Mouse (Mus musculus) forebrain, embryonic 16.5 days (tissue): ENCODE measurements at regions not wholly inside any gene's neighbourhood (a gene's known extent, or its start where the extent isn't known, plus 50 kb on each side); places are given as distances from the start of the nearest gene placed in this dataset.
"Not testable (repeated sequence)": the region's sequence is repeated elsewhere in the genome, so short reads cannot be mapped to it uniquely, and the experiment has no call there.

Experiments used
- ATAC-seq: fragments of 200-750 bp; cut with Nextera tagmentation; 2 replicates; pipeline ENCODE4 v1.8.0; 2017; ENCODE audit warnings: mild to moderate bottlenecking, moderate library complexity
- H3K27ac ChIP-seq: fragments of 300-500 bp; sonication (generic); 2 replicates; pipeline ENCODE4 v1.5.1; 2014; ENCODE audit warnings: low read length, control low read depth
- H3K27me3 ChIP-seq: fragments of 300-500 bp; sonication (generic); replicated peaks from 2 replicates; pipeline ENCODE4 v1.6.1; 2014; ENCODE audit warnings: low read length; ENCODE audit not compliant: control insufficient read depth, insufficient read depth
- H3K36me3 ChIP-seq: fragments of 300-500 bp; sonication (generic); 2 replicates; pipeline ENCODE4 v1.6.1; 2014; ENCODE audit not compliant: control insufficient read depth, insufficient read depth
- H3K4me1 ChIP-seq: fragments of 300-500 bp; sonication (generic); replicated peaks from 2 replicates; pipeline ENCODE4 v1.6.1; 2014; ENCODE audit warnings: low read length; ENCODE audit not compliant: control insufficient read depth, insufficient read depth
- H3K4me2 ChIP-seq: fragments of 300-500 bp; sonication (generic); 2 replicates; pipeline ENCODE4 v1.6.1; 2014; ENCODE audit warnings: mild to moderate bottlenecking, low read length, control low read depth
- H3K4me3 ChIP-seq: fragments of 300-500 bp; sonication (generic); replicated peaks from 2 replicates; pipeline ENCODE4 v1.5.1; 2014; ENCODE audit warnings: mild to moderate bottlenecking, low read length, control low read depth
- H3K9ac ChIP-seq: fragments of 300-500 bp; sonication (generic); replicated peaks from 2 replicates; pipeline ENCODE4 v1.6.1; 2014; ENCODE audit warnings: low read depth, low read length, control low read depth
- H3K9me3 ChIP-seq: fragments of 300-500 bp; sonication (generic); 2 replicates; pipeline ENCODE4 v1.6.1; 2016; ENCODE audit warnings: low read length; ENCODE audit not compliant: control insufficient read depth
- WGBS: fragments of 180-500 bp; shearing (Covaris S2); extraction: QIAGEN DNeasy Blood & Tissue Kit; methylation state at CpG from one replicate; pipeline ENCODE4 v1.1.7; 2014; 5-methylcytosine and 5-hydroxymethylcytosine counted together

DNA sequence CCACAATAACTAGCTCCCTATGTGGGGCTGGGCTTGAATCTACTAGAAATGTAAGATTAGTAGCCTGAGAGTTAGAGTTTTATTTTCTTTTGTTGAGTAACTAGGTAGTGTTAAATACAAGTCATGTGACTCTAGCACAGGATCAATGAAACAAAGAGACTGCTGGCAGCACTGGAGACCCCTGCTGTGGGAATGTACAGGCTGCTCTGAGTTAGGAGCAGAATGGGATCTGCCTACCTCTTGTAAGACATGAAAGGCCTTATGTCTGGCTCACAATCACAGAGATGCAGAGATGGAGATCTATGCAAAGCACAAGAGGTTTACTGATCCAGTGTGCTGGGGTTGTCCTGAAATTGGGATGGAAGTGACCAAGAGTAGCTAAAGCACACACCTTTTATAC lies 193.9 kb upstream of the Kcnmb2 start:
- H3K4me2 ChIP-seq, H3K27ac ChIP-seq, H3K36me3 ChIP-seq, H3K4me3 ChIP-seq, H3K27me3 ChIP-seq, H3K9ac ChIP-seq, H3K4me1 ChIP-seq, ATAC-seq, H3K9me3 ChIP-seq: not testable (repeated sequence)

DNA sequence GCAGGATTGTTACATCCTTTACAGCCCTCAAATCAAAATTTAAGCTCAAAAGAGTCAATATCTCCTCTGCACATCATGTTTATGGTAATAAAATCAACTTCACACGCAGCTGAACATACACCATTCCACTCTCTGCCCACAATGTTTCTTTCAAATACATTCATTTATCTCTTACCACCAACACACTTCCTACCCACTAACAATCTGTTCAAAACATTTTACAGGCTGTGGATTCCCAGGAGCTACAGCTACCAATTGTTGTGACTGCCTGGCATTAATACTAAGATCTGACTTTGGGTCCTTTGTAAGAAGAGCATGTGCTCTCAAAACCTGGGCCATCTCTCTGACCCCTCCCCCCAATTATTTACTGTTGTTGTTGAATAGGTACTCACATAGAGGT lies 161.0 kb upstream of the Kcnmb2 start:
- Histone ChIP-seq H3K9me3 (no peaks in the 10 kb centered on the region), H3K4me3 (no peak overlapping the region), H3K36me3 (no peaks in the 10 kb centered on the region), H3K4me2 (no peak overlapping the region), H3K4me1 (no peaks in the 10 kb centered on the region), H3K27me3 (no peaks in the 10 kb centered on the region), H3K27ac (no peak overlapping the region), H3K9ac (no peak overlapping the region)
- 78% methylated on average over 1 of the region's 1 CpGs for WGBS
- ATAC-seq, result no peak

- Histone ChIP-seq H3K4me3 (no peak overlapping the region), H3K27ac (no peak overlapping the region), H3K4me2 (no peak overlapping the region), H3K9me3 (no peaks in the 10 kb centered on the region; the same call in 1 of the 2 replicates), H3K36me3 (no peaks in the 10 kb centered on the region), H3K4me1 (no peaks in the 10 kb centered on the region), H3K9ac (no peak overlapping the region), H3K27me3 (no peaks in the 10 kb centered on the region)
- WGBS, result 86% methylated on average over 4 of the region's 4 CpGs
- ATAC-seq, result no peak
Observed at GRCm38 (mm10) chr3:31755881-31756280, 146.4 kb upstream of the Kcnmb2 start.

DNA sequence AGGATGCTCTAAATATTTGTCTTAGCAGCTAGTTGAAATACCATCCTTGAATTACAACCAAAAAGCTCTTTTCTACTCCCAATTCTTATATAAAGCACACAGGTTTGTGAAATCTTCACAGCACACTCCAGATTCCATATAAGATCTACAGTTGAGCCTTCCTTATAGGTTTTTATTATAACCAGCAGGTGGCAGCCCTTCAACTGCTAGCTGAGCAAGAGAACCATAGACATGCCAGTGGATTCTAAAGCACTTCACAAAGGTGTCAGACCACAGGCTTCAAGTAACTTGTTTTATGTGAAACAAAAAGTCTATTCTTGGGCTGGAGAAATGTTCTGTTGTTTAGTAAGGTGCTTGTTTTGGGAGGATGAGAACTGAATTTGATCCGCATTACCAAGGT lies 133.1 kb upstream of the Kcnmb2 start:
- Histone ChIP-seq H3K9me3 (no peaks in the 10 kb centered on the region), H3K36me3 (no peaks in the 10 kb centered on the region), H3K27ac (no peak overlapping the region), H3K9ac (no peak overlapping the region), H3K4me3 (no peak overlapping the region), H3K4me2 (no peak overlapping the region), H3K4me1 (no peaks in the 10 kb centered on the region), H3K27me3 (no peaks in the 10 kb centered on the region)
- WGBS, result 91% methylated on average over 1 of the region's 1 CpGs
- peak; percentile 63; the same call in 1 of the 2 replicates for ATAC-seq

DNA sequence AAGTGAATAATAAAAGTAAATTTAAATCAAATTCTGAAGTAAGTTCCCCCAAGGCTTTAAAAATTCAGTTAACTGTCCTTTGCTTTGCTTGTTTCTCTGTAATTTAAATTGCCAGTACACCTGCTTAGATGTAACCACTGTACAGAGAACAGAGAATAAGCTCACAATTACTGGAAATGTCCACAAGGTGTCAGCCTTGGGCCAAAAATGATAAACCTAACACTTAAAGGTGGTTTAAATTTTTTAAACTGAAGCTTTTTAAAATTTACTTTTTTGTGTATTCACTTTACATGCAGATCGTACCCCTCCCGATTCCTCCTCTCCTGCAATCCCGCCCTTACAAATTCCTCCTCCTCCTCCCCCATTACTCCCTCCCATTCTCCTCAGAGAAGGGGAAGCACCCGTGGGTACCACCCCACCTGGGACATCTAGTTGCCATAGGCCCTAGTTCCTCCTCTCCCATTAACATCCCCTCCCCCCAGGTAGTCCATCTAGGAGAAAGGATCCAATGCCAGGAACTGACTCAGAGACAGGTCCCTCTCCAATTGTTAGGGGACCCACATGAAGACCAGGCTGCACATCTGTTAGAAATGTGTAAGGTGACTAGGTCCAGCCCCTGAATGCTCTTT lies 111.9 kb upstream of the Kcnmb2 start:
- Histone ChIP-seq H3K9ac (no peak overlapping the region), H3K4me3 (no peak overlapping the region), H3K4me1 (no peaks in the 10 kb centered on the region), H3K9me3 (no peaks in the 10 kb centered on the region), H3K27ac (no peak overlapping the region), H3K36me3 (no peaks in the 10 kb centered on the region), H3K4me2 (no peak overlapping the region), H3K27me3 (no peaks in the 10 kb centered on the region)
- 34% methylated on average over 4 of the region's 4 CpGs for WGBS
- ATAC-seq, result peak; percentile 88

DNA sequence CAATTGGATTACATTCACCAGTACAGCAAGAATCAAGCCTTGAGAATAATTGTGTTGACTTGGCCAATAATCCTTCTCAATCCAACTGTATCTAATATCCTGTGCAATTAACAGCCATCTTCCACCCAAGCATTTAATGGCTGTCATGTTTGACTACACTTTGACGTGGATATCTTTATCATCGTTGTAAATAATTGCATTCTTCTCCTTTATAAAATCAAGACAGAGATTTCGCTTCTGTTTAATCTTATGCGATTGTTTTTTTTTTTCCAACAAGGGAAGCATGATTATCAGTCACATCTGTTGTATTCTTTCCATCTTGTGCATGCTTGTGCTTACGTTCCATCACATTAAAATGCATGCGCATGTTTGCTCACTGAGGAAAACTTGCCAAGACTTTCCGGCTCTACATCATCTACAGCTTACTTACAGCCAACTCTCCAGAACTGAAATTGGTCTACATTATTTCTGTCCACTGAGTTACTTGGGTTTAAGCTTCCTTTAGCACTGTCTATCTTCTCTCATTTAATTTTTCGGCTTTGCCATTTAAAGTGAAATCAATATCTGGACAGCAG lies 108.8 kb upstream of the Kcnmb2 start:
- Histone ChIP-seq H3K9ac (no peak overlapping the region), H3K27ac (no peak overlapping the region), H3K4me2 (no peak overlapping the region), H3K4me3 (no peak overlapping the region), H3K4me1 (no peaks in the 10 kb centered on the region), H3K27me3 (no peaks in the 10 kb centered on the region), H3K9me3 (no peaks in the 10 kb centered on the region), H3K36me3 (no peaks in the 10 kb centered on the region)
- 61% methylated on average over 8 of the region's 8 CpGs for WGBS
- ATAC-seq, result no peak

DNA sequence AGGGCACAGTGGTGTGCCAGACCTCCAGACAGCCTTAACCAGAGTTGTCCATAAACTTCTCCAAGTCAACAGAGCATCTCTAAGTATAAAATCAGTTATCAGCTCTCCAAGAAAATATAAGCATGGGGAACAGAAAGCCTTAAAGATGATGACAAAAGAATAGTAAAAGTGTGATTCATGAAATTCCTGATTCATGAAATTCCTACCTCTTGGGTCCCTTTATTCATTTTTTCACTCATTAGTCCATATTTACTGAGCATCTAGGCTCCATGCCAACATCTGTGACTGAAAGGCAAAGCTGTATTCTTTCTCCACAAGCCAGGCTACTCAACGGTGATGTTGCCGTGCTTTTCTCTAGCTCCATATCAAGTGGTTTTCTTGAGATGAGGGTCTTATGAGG lies 105.7 kb upstream of the Kcnmb2 start:
- H3K4me2 ChIP-seq, result no peak overlapping the region
- H3K4me3 ChIP-seq, result no peak overlapping the region
- ATAC-seq, result no peak
- H3K27me3 ChIP-seq, result no peaks in the 10 kb centered on the region
- WGBS, result 68% methylated on average over 2 of the region's 2 CpGs
- no peaks in the 10 kb centered on the region for H3K36me3 ChIP-seq
- no peak overlapping the region for H3K9ac ChIP-seq
- no peaks in the 10 kb centered on the region for H3K4me1 ChIP-seq
- H3K9me3 ChIP-seq, result no peaks in the 10 kb centered on the region
- H3K27ac ChIP-seq, result no peak overlapping the region

DNA sequence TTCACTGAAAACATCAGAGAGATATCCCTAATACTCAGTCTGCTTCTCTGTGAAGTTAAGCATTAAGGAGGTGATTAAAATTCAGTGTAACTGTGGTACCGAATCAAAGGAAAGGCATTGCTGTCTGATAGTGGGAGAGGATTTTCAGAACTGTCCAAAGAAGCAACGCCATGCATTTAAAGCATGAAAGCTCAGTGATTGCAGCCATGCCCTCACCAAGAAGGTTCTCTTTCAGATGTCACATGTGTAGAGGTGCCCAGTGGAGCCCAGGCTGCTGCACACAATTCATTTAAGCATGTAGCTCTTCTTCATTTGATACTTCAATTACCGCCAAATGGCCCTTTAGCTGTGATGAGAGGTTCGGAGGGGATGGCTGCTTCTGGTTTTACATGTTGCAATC lies 103.1 kb upstream of the Kcnmb2 start:
- no peak overlapping the region for H3K4me2 ChIP-seq
- no peaks in the 10 kb centered on the region for H3K4me1 ChIP-seq
- 89% methylated on average over 4 of the region's 4 CpGs for WGBS
- no peak overlapping the region for H3K4me3 ChIP-seq
- ATAC-seq, result no peak
- no peak overlapping the region for H3K27ac ChIP-seq
- H3K9me3 ChIP-seq, result no peaks in the 10 kb centered on the region
- H3K9ac ChIP-seq, result no peak overlapping the region
- no peaks in the 10 kb centered on the region for H3K36me3 ChIP-seq
- H3K27me3 ChIP-seq, result no peaks in the 10 kb centered on the region

DNA sequence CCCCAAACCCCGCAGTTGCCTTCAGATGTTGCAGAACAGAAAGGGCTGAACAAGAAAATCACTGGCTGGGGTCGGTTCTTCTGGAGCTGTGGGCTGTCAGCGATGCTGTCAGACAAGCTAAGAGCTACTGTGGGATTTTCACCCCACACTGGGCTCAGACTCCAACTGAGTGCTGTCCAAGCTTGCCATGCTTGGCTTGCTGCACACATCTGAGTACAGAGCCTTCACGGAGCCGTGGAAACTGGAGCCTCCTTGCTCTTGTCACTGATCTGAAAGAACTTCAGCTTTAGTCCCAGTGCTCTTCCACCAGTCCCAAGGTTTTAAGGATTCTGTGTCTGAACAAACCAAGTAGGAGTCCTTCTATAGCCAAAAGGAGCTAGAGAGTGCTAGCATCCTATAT lies 98.3 kb upstream of the Kcnmb2 start:
- no peaks in the 10 kb centered on the region for H3K4me1 ChIP-seq

DNA sequence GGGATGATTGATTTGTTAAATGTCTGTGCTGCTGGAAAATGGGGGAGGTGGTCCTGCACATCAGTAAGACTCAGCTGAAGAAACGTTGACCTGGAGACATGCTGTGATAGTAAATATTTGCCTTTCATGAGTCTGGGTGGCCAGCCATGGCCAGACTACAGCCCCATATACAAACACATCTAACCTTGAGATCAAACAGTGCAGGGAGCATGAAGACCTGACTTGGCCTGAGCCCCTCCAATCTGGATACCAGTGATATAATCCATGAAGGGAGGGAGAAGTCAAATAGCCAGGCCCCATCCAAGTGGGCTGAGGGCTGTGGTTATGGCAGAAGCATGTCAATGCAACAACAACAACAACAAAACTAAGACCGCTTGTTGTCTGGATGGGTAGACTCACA lies 94.6 kb upstream of the Kcnmb2 start:
- Histone ChIP-seq H3K9ac (no peak overlapping the region), H3K4me1 (no peaks in the 10 kb centered on the region), H3K4me2 (no peak overlapping the region), H3K36me3 (no peaks in the 10 kb centered on the region), H3K27me3 (no peaks in the 10 kb centered on the region), H3K9me3 (no peaks in the 10 kb centered on the region), H3K27ac (no peak overlapping the region), H3K4me3 (no peak overlapping the region)
- ATAC-seq, result no peak
- 83% methylated on average over 2 of the region's 2 CpGs for WGBS

More for the DNA sequence above, 98.3 kb upstream of the Kcnmb2 start:
- no peak overlapping the region for H3K9ac ChIP-seq
- no peak overlapping the region for H3K4me2 ChIP-seq
- H3K27me3 ChIP-seq, result no peaks in the 10 kb centered on the region
- no peak for ATAC-seq
- no peak overlapping the region for H3K27ac ChIP-seq
- 72% methylated on average over 5 of the region's 5 CpGs for WGBS
- H3K9me3 ChIP-seq, result no peaks in the 10 kb centered on the region
- no peak overlapping the region for H3K4me3 ChIP-seq
- no peaks in the 10 kb centered on the region for H3K36me3 ChIP-seq
